Mouse (Mus musculus) retina, adult 2 months (tissue): ENCODE data around the gene Shisa3.

Experiments used
- DNase-seq: peaks from one replicate; pipeline ENCODE4 v3.0.0-alpha.2; 2012; ENCODE audit warnings: low read depth, low spot score

Gene Shisa3

GRCm38 (mm10) chr5:67607804-67608673 lies at the start of gene Shisa3:
TSS of gene Shisa3 (plus strand) at chr5:67607882.
- DNase-seq: no peak

- no peak for DNase-seq
Measured at GRCm38 (mm10) chr5:67558644-67559043, 49.0 kb upstream of the Shisa3 start.

GRCm38 (mm10) chr5:67559063-67559462 lies 48.6 kb upstream of the Shisa3 start:
- no peak for DNase-seq

- no peak for DNase-seq
Measured at GRCm38 (mm10) chr5:67572552-67573155, 35.0 kb upstream of the Shisa3 start.

- DNase-seq: no peak
Measured at GRCm38 (mm10) chr5:67574039-67574438, 33.6 kb upstream of the Shisa3 start.

- DNase-seq: no peak
Measured at GRCm38 (mm10) chr5:67575705-67576104, 32.0 kb upstream of the Shisa3 start.

- DNase-seq: no peak
Measured at GRCm38 (mm10) chr5:67579725-67580633, 27.7 kb upstream of the Shisa3 start.

- DNase-seq: no peak
Measured at GRCm38 (mm10) chr5:67595070-67595469, 12.6 kb upstream of the Shisa3 start.

GRCm38 (mm10) chr5:67595629-67596028 lies 12.1 kb upstream of the Shisa3 start:
- no peak for DNase-seq

GRCm38 (mm10) chr5:67599935-67600334 lies 7.7 kb upstream of the Shisa3 start:
- no peak for DNase-seq

GRCm38 (mm10) chr5:67605951-67606350 lies 1.7 kb upstream of the Shisa3 start:
- no peak for DNase-seq

- peak; percentile 18 for DNase-seq
Measured at GRCm38 (mm10) chr5:67606916-67607803, 522 bp upstream of the Shisa3 start.

- DNase-seq: no peak
Measured at GRCm38 (mm10) chr5:67608674-67609519, 1.2 kb downstream of the Shisa3 start.

GRCm38 (mm10) chr5:67609520-67609837 lies 1.8 kb downstream of the Shisa3 start:
- no peak for DNase-seq

GRCm38 (mm10) chr5:67621230-67621629 lies 13.5 kb downstream of the Shisa3 start:
- DNase-seq: no peak

GRCm38 (mm10) chr5:67628180-67628940 lies 20.7 kb downstream of the Shisa3 start:
- no peak for DNase-seq

- no peak for DNase-seq
Measured at GRCm38 (mm10) chr5:67629440-67629839, 21.8 kb downstream of the Shisa3 start.

- DNase-seq: no peak
Measured at GRCm38 (mm10) chr5:67629861-67630260, 22.2 kb downstream of the Shisa3 start.

GRCm38 (mm10) chr5:67631261-67631660 lies 23.6 kb downstream of the Shisa3 start:
- DNase-seq: no peak
